Mouse (Mus musculus): Measurements from ENCODE around the gene Tox3. TPM values are rescaled to one million over a fixed set of nuclear protein-coding genes. Genes with fewer than 3 reads are reported as not detected.

Tox3 gene
- total and polyA plus RNA-seq, 3 experiments: not detected

DNA sequence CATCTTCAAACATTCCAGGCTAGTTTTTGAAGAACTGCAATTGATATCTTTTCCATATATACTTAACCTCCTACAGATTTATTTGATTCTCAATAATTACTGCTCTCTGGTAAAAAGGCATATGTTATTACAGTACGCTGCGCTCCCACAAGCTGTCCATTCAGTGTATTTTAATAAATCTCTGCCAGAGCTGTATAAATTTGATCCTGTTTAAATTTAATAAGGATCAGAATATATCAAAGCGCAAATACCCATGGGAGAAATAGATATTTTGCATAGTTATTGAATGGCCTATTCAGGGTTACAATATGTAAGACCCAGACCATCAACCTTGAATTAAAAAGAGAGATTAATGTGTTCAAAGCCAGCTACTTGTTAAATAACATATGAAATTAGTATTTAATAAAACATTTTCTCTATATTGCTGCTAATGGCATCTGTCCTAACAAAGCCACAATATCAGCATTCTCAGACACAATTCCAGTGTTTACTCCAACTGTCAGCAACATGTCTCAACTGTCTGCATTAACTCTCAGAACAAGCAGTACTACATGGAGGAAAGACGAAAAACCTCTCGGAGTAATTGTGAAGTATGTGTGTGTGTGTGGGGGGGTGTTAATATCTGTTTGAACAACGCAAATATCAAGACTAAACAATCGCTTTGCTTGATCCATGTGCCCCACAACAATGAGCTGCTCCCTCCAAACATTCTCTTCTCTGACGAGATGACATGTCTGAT lies 25.3 kb downstream of the Tox3 start:
- dilution Hi-C loops (cut with MboI; ENCODE audit: extremely low pct_ligation_motif_present, extremely low pct_unique_long_range_greater_than_20kb, low sequenced_read_pairs) (no loop called here), in situ Hi-C loops (cut with MboI; ENCODE audit: low pct_ligation_motif_present, low pct_unique_long_range_greater_than_20kb, low sequenced_read_pairs) (no loop called here)
- no peaks in the 10 kb centered on the region for H3K79me2 ChIP-seq (replicated peaks; ENCODE audit: control insufficient read depth, extremely low read depth, insufficient read depth, poor library complexity, severe bottlenecking)
- no peaks in the 10 kb centered on the region for H3K27me3 ChIP-seq (replicated peaks)
- H3K4me3 ChIP-seq (replicated peaks in 1 of 3; ENCODE audit: low read depth in 2 of 3, low read length in 2 of 3, poor library complexity in 1 of 3): no peak overlapping the region
- no peak overlapping the region for H3K4me2 ChIP-seq (ENCODE audit: insufficient read depth, low read depth, poor library complexity, severe bottlenecking)
- no peaks in the 10 kb centered on the region for H3K36me3 ChIP-seq (replicated peaks in 1 of 2; ENCODE audit: control insufficient read depth in 1 of 2, insufficient read depth in 1 of 2, low read length in 1 of 2)
- no peak for DNase-seq (ENCODE audit: extremely low read depth)
- no peak for TF ChIP-seq RCOR1 (conservative IDR thresholded peaks at IDR 0.05; ENCODE audit: low read depth, low read length)
- TF ChIP-seq TBP (conservative IDR thresholded peaks at IDR 0.05; ENCODE audit: low read depth, low read length): no peak
- TF ChIP-seq SIN3A (IDR thresholded peaks at IDR 0.05; ENCODE audit: low read length): no peak
- no peak for TF ChIP-seq MAZ (IDR thresholded peaks at IDR 0.05; ENCODE audit: low read depth, low read length)
- no peak for TF ChIP-seq USF2 (conservative IDR thresholded peaks at IDR 0.05; ENCODE audit: low read depth, low read length)
- TF ChIP-seq SMC3 (IDR thresholded peaks at IDR 0.05; ENCODE audit: low read depth, low read length): no peak
- TF ChIP-seq JUN (IDR thresholded peaks at IDR 0.05; ENCODE audit: insufficient read depth, low read depth, low read length): no peak
- TF ChIP-seq POLR2AphosphoS2 (IDR thresholded peaks at IDR 0.05; ENCODE audit: low read depth, low read length): no peak
- TF ChIP-seq ELF1 (IDR thresholded peaks at IDR 0.05; ENCODE audit: low read depth, low read length): no peak
- TF ChIP-seq HCFC1 (IDR thresholded peaks at IDR 0.05; ENCODE audit: low read depth, low read length): no peak
- no peak for TF ChIP-seq TCF12 (IDR thresholded peaks at IDR 0.05; ENCODE audit: low read depth, low read length)
- no peak for TF ChIP-seq IRF4 (IDR thresholded peaks at IDR 0.05; ENCODE audit: low read depth, low read length)
- no peak for TF ChIP-seq ZNF384 (IDR thresholded peaks at IDR 0.05; ENCODE audit: low read depth, low read length)
- TF ChIP-seq CHD2 (IDR thresholded peaks at IDR 0.05; ENCODE audit: low read length): no peak
- H3K27ac ChIP-seq (ENCODE audit: insufficient read depth, low read depth): no peak overlapping the region
- H3K9me3 ChIP-seq (replicated peaks; ENCODE audit: low read length): no peaks in the 10 kb centered on the region
- H3K9ac ChIP-seq (ENCODE audit: insufficient read depth, low read depth): no peak overlapping the region
- peaks cover 0 to 14% of the 10 kb centered on the region in 2 experiments; a peak in 2 of 4 replicates for H3K4me1 ChIP-seq (ENCODE audit: control insufficient read depth in 1 of 2, insufficient read depth in 2 of 2)

- Histone ChIP-seq H3K79me2 (replicated peaks; ENCODE audit: control insufficient read depth, extremely low read depth, insufficient read depth, poor library complexity, severe bottlenecking) (no peaks in the 10 kb centered on the region), H3K9me3 (replicated peaks; ENCODE audit: low read length) (no peaks in the 10 kb centered on the region), H3K4me2 (ENCODE audit: insufficient read depth, low read depth, poor library complexity, severe bottlenecking) (no peak overlapping the region), H3K4me3 (replicated peaks in 1 of 3; ENCODE audit: low read depth in 2 of 3, low read length in 2 of 3, poor library complexity in 1 of 3) (no peak overlapping the region), H3K27me3 (replicated peaks) (no peaks in the 10 kb centered on the region), H3K27ac (ENCODE audit: insufficient read depth, low read depth) (no peak overlapping the region), H3K36me3 (replicated peaks in 1 of 2; ENCODE audit: control insufficient read depth in 1 of 2, insufficient read depth in 1 of 2, low read length in 1 of 2) (no peaks in the 10 kb centered on the region), H3K9ac (ENCODE audit: insufficient read depth, low read depth) (no peak overlapping the region), H3K4me1 (ENCODE audit: control insufficient read depth in 1 of 2, insufficient read depth in 2 of 2) (peaks cover 0 to 14% of the 10 kb centered on the region in 2 experiments; a peak in 2 of 4 replicates)
- dilution Hi-C loops (cut with MboI; ENCODE audit: extremely low pct_ligation_motif_present, extremely low pct_unique_long_range_greater_than_20kb, low sequenced_read_pairs): no loop called here
- TF ChIP-seq BHLHE40 (IDR thresholded peaks at IDR 0.05; ENCODE audit: low read depth, low read length) (peak; percentile 69), USF1 (IDR thresholded peaks at IDR 0.05; ENCODE audit: low read depth, low read length) (no peak), RCOR1 (conservative IDR thresholded peaks at IDR 0.05; ENCODE audit: low read depth, low read length) (no peak), JUND (conservative IDR thresholded peaks at IDR 0.05; ENCODE audit: low read depth, low read length) (peak; percentile 49; the same call in 1 of the 2 replicates), HCFC1 (IDR thresholded peaks at IDR 0.05; ENCODE audit: low read depth, low read length) (no peak), ETS1 (conservative IDR thresholded peaks at IDR 0.05; ENCODE audit: low read depth, low read length) (0 out of 2 replicates have a peak, but pooled peaks have one; percentile 10), IRF4 (IDR thresholded peaks at IDR 0.05; ENCODE audit: low read depth, low read length) (peak; percentile 68), EP300 (IDR thresholded peaks at IDR 0.05; ENCODE audit: low read length) (0 out of 2 replicates have a peak, but pooled peaks have one; percentile 38)
- peak; percentile 39 for DNase-seq (ENCODE audit: extremely low read depth)
- in situ Hi-C loops (cut with MboI; ENCODE audit: low pct_ligation_motif_present, low pct_unique_long_range_greater_than_20kb, low sequenced_read_pairs): no loop called here
Measured at GRCm38 (mm10) chr8:90321255-90321654, 26.9 kb downstream of the Tox3 start.
